Mouse (Mus musculus) embryonic facial prominence, embryonic 13.5 days (tissue): ENCODE data around the gene Ppm1d. TPM values are rescaled to one million over a fixed set of nuclear protein-coding genes. Genes with fewer than 3 reads are reported as not detected.

Experiments used
- ATAC-seq: fragments of 200-750 bp; cut with Nextera tagmentation; 2 replicates; pipeline ENCODE4 v1.8.0; 2017; ENCODE audit warnings: low read depth; ENCODE audit not compliant: insufficient number of reproducible peaks, insufficient read depth, low FRiP score, low TSS enrichment
- H3K27ac ChIP-seq: fragments of 300-500 bp; sonication (generic); 2 replicates; pipeline ENCODE4 v1.5.1; 2015; ENCODE audit warnings: moderate library complexity, mild to moderate bottlenecking, inconsistent platforms
- H3K27me3 ChIP-seq: fragments of 300-500 bp; sonication (generic); 2 replicates; pipeline ENCODE4 v1.6.1; 2015; ENCODE audit warnings: mild to moderate bottlenecking, inconsistent platforms
- H3K36me3 ChIP-seq: fragments of 300-500 bp; sonication (generic); 2 replicates; pipeline ENCODE4 v1.6.1; 2015; ENCODE audit warnings: mild to moderate bottlenecking, inconsistent platforms
- H3K4me1 ChIP-seq: fragments of 300-500 bp; sonication (generic); 2 replicates; pipeline ENCODE4 v1.6.1; 2015; ENCODE audit warnings: inconsistent platforms
- H3K4me2 ChIP-seq: fragments of 300-500 bp; sonication (generic); 2 replicates; pipeline ENCODE4 v1.6.1; 2015; ENCODE audit warnings: moderate library complexity, mild to moderate bottlenecking, inconsistent platforms
- H3K4me3 ChIP-seq: fragments of 300-500 bp; sonication (generic); 2 replicates; pipeline ENCODE4 v1.5.1; 2015; ENCODE audit warnings: mild to moderate bottlenecking, inconsistent platforms
- H3K9ac ChIP-seq: fragments of 300-500 bp; sonication (generic); 2 replicates; pipeline ENCODE4 v1.6.1; 2015; ENCODE audit warnings: mild to moderate bottlenecking, inconsistent platforms
- H3K9me3 ChIP-seq: fragments of 300-500 bp; sonication (generic); 2 replicates; pipeline ENCODE4 v1.6.1; 2016; ENCODE audit warnings: inconsistent platforms
- WGBS: fragments of 180-500 bp; shearing (Covaris S2); methylation state at CpG from one replicate; pipeline ENCODE4 v1.1.7; 2015; ENCODE audit warnings: mixed read lengths; 5-methylcytosine and 5-hydroxymethylcytosine counted together
- polyA plus RNA-seq: library from polyadenylated mRNA; unstranded; fragments of >200 nt; fragmentation: Nextera tagmentation; extraction: Ambion mirVana; gene quantifications from 2 replicates; pipeline ENCODE4 v1.2.1, GENCODE M21; 2015

The Ppm1d gene
- 17.2 and 19.5 TPM in 2 replicates for polyA plus RNA-seq

DNA sequence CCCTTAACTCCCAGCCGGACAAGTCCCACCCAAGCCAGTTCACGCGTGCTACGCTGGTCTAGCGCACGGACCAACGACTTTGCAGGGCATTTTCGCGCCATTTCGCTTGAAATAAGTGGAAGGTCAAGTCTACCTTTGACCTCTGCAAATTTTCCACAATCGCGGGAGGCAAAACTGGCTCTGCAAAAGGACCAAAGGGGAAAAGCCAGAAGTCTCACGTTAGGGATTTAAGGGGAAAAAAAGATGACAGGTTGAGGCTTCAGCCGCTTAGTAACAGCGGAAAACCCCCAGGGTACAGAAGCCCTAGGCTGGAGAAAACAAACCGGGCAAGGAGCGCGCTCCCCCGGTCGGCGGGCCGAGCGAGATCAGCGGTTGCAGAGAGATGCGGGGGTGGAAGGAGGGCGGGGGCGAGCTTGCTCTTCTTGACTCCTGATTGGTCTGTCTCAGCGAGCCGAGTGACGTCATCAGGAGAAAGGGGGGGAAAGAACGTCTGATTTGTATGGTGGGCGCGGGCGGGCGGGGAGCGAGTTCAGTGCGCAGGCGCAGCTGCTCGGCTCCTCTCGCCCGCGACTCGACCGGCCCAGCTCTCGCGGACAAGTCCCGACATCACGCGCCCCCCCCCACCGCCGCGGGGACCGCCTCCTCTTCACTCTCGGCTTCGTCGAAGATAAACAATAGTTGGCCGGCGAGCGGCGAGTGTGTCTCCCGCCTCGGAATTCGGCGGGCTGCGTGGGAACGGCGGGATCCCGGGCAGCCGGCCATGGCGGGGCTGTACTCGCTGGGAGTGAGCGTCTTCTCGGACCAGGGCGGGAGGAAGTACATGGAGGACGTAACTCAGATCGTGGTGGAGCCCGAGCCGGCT is at the start of gene Ppm1d:
TSS of gene Ppm1d (plus strand) at position 532 of the 862 bp plus-strand sequence.
- peak within 1 kb of the TSS; percentile 78 for H3K4me2 ChIP-seq
- H3K27me3 ChIP-seq = no peaks in the 10 kb centered on the region
- no peaks in the 10 kb centered on the region for H3K9me3 ChIP-seq
- H3K4me3 ChIP-seq = peak within 1 kb of the TSS; percentile 95
- WGBS = under 1% methylated on average over 77 of the region's 78 CpGs
- ATAC-seq = peak; percentile 93
- H3K36me3 ChIP-seq = peaks cover 11% of the 10 kb centered on the region
- peaks cover 15% of the 10 kb centered on the region for H3K4me1 ChIP-seq
- H3K9ac ChIP-seq = peak within 1 kb of the TSS; percentile 97
- peak within 1 kb of the TSS; percentile 91 for H3K27ac ChIP-seq

DNA sequence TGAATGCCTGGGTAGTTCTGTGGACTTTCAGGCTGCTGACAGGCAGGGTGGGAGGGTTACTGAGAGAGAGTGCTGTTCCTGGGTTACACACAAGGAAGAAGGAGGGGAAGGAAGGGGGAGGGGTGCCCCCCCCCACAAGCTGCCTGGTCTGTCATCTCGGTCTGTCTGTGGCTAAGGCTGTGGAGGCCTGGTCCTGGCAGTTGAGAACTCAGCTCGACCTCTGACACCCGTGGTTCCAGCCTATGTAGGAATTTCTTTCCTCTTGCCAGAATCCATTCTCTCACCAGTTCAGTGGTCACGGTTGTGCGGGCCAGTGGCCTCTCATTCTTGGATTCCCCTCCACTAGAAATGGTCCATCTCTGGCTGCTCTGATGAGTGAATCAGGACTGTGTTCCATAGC is 46.4 kb upstream of the Ppm1d start:
- H3K27me3 ChIP-seq = no peaks in the 10 kb centered on the region
- no peaks in the 10 kb centered on the region for H3K36me3 ChIP-seq
- no peak overlapping the region for H3K4me3 ChIP-seq
- no peak overlapping the region for H3K9ac ChIP-seq
- no peak overlapping the region for H3K27ac ChIP-seq
- H3K4me2 ChIP-seq = no peak overlapping the region
- ATAC-seq = no peak
- WGBS = 58% methylated on average over 5 of the region's 5 CpGs
- H3K4me1 ChIP-seq = no peaks in the 10 kb centered on the region
- H3K9me3 ChIP-seq = no peaks in the 10 kb centered on the region

DNA sequence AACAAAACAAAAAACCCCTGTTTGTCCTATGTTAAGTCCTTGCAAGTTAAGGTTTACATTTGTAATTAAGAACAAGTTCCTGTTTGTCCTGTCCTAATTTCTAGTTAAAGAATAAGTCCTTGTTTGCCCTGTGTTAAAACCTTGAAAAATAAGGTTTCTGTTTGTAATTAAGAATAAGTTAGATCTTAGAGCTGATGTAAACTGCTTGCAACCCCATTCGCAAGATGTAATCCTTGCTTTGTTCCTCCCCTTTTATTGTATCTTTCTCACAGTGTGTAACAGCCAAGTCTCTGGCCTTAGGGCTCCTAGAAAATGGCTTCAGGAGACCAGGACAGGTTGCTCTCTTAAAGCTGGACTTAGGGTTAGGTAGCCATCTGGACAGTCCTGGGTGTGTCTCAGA is 43.7 kb upstream of the Ppm1d start:
- H3K9me3 ChIP-seq = no peaks in the 10 kb centered on the region
- WGBS = 80% methylated on average over 1 of the region's 1 CpGs
- H3K27me3 ChIP-seq = no peaks in the 10 kb centered on the region
- ATAC-seq = no peak
- H3K9ac ChIP-seq = no peak overlapping the region
- no peak overlapping the region for H3K4me3 ChIP-seq
- H3K36me3 ChIP-seq = no peaks in the 10 kb centered on the region
- H3K4me2 ChIP-seq = no peak overlapping the region
- H3K27ac ChIP-seq = no peak overlapping the region
- no peaks in the 10 kb centered on the region for H3K4me1 ChIP-seq

DNA sequence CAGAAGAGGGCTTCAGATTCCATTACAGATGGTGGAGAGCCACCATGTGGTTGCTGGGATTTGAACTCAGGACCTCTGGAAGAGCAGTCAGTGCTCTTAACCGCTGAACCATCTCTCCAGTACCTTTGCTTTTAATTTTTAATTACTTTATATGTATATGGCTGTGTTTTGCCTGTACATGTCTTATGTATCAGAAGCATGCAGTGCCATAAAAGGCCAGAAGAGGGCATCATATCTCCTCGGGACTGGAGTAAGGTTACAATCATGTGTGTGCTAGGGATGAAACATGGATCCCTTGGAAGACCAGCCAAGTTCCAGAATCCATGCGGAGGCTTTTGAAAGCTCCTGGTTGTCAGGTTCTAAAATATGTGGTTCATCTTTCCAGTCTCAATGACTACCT is 40.4 kb upstream of the Ppm1d start:
- Histone ChIP-seq H3K4me3 (no peak overlapping the region), H3K4me2 (no peak overlapping the region), H3K27me3 (no peaks in the 10 kb centered on the region), H3K9ac (no peak overlapping the region), H3K27ac (no peak overlapping the region), H3K4me1 (no peaks in the 10 kb centered on the region), H3K9me3 (peaks cover 2% of the 10 kb centered on the region; the same call in 1 of the 2 replicates), H3K36me3 (no peaks in the 10 kb centered on the region)
- ATAC-seq = no peak
- WGBS = 53% methylated on average over 3 of the region's 3 CpGs

DNA sequence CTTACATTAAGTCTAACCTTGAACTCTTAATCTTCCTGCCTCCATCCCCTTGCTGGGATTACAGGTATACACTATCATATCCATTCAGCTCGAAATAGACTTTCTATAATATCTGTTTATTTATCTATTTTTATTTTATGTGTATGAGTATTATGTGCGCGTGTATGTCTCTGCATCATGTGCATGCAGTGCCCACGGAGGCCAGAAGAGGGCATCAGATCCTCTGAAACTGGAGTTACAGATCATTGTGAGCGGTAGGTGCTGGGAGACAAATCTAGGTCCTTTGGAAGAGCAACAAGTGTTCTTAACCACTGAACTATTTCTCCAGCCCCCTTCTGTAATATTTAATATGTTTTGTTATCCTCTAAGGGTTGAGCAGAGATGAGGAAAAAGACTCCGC is 37.7 kb upstream of the Ppm1d start:
- no peak overlapping the region for H3K27ac ChIP-seq
- no peak overlapping the region for H3K4me3 ChIP-seq
- peaks cover 2% of the 10 kb centered on the region; the same call in 1 of the 2 replicates for H3K9me3 ChIP-seq
- H3K4me2 ChIP-seq = no peak overlapping the region
- H3K27me3 ChIP-seq = no peaks in the 10 kb centered on the region
- H3K36me3 ChIP-seq = no peaks in the 10 kb centered on the region
- 69% methylated on average over 6 of the region's 6 CpGs for WGBS
- no peak overlapping the region for H3K9ac ChIP-seq
- no peak for ATAC-seq
- no peaks in the 10 kb centered on the region for H3K4me1 ChIP-seq

DNA sequence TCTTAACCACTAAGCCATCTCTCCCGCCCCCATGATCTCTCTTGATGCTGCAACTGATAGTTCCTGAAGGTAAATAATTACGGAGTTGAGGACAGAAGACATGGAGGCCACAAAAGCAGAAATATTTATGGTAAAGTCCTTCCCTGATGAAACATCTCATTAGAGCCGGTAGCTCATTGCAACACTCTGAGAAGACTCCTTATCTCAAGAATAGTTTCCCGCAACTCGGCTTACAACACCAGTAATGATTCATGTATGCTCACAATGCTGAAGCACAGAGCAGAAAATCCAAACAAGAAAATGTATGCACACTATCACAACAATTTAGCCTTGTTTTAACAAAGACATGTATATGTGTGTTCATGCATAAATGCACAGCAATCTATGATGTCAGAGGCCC is 35.9 kb upstream of the Ppm1d start:
- ATAC-seq = no peak
- Histone ChIP-seq H3K27me3 (no peaks in the 10 kb centered on the region), H3K9ac (no peak overlapping the region), H3K4me3 (no peak overlapping the region), H3K36me3 (no peaks in the 10 kb centered on the region), H3K4me1 (no peaks in the 10 kb centered on the region), H3K4me2 (no peak overlapping the region), H3K27ac (no peak overlapping the region), H3K9me3 (peaks cover 2% of the 10 kb centered on the region; the same call in 1 of the 2 replicates)
- 87% methylated on average over 5 of the region's 5 CpGs for WGBS

DNA sequence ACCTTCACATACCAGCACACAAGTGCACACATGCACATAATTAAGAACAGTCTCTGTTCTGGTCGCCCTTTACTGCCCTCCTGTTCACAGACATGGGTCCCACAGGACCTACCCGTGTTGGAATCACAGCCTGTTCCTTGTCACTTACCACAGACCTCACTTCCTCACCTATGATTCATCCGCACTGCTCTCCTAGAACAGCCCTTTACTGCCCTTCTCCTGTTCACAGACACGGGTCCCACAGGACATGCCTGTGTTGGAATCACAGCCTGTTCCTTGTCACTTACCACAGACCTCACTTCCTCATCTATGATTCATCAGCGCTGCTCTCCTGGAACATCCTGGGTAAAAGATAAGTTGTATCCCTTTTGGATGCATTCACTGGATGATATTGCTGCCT is 33.4 kb upstream of the Ppm1d start:
- Histone ChIP-seq H3K27ac (no peak overlapping the region), H3K4me2 (no peak overlapping the region), H3K9ac (no peak overlapping the region), H3K4me3 (no peak overlapping the region), H3K36me3 (no peaks in the 10 kb centered on the region), H3K27me3 (no peaks in the 10 kb centered on the region), H3K4me1 (no peaks in the 10 kb centered on the region), H3K9me3 (peaks cover 2% of the 10 kb centered on the region; the same call in 1 of the 2 replicates)
- no peak for ATAC-seq
- 60% methylated on average over 5 of the region's 5 CpGs for WGBS

DNA sequence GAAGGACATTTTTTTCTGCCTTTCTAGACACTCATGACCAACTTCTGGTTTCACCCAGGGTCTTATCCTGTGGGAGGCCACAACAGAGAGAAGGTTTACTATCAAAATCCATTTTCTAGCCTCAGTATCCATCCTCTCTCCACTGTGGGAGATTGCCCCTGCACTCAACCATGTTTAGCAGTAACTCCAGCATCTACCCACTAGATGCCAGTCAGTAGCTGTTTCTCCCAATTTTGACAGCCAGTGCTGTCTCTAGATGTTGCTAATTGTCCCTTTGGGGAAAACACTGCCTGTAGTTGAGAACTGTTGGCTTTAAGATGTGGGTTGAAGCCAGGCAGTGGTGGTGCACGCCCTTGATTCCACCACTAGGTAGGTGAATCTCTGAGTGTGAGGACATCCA is 32.9 kb upstream of the Ppm1d start:
- H3K36me3 ChIP-seq = no peaks in the 10 kb centered on the region
- H3K27ac ChIP-seq = no peak overlapping the region
- H3K4me1 ChIP-seq = no peaks in the 10 kb centered on the region
- peaks cover 2% of the 10 kb centered on the region; the same call in 1 of the 2 replicates for H3K9me3 ChIP-seq
- no peak overlapping the region for H3K9ac ChIP-seq
- ATAC-seq = no peak
- H3K27me3 ChIP-seq = no peaks in the 10 kb centered on the region
- 62% methylated on average over 1 of the region's 1 CpGs for whole genome bisulfite sequencing
- H3K4me3 ChIP-seq = no peak overlapping the region
- H3K4me2 ChIP-seq = no peak overlapping the region

DNA sequence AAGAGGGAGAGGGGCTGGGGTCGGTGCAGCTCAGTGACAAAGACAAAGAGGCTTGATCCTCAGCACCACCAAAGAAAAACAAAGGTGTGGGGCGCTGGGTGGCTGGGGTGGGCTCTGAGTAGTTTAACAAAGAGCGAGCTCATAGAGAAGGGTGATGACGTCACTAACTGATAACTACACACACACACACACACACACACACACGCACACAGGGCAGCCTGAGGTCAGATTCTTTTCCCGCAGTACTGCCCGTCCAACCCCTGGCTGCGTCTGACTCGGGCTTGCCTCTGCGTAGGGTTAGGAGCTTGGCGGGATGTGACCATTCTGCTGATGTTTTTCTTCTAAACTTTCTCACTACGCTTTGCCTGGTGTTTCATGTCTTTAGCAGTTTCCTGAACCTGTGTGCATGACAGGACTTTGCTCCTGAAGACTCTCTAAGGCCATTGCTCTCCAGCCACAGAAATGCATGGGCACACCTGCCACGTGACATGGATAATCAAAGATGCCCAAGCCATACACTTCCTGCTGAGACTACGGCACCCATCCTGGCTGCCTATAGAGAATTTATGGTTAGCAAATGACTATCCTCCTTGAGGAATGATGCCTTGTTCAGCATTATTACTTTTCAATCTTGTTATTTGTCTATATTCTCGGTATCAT is 29.7 kb upstream of the Ppm1d start:
- no peak overlapping the region for H3K27ac ChIP-seq
- H3K9me3 ChIP-seq = no peaks in the 10 kb centered on the region
- H3K4me1 ChIP-seq = no peaks in the 10 kb centered on the region
- no peaks in the 10 kb centered on the region for H3K27me3 ChIP-seq
- H3K9ac ChIP-seq = no peak overlapping the region
- no peak overlapping the region for H3K4me2 ChIP-seq
- 73% methylated on average over 15 of the region's 15 CpGs for WGBS
- H3K4me3 ChIP-seq = no peak overlapping the region
- no peak for ATAC-seq
- H3K36me3 ChIP-seq = no peaks in the 10 kb centered on the region

DNA sequence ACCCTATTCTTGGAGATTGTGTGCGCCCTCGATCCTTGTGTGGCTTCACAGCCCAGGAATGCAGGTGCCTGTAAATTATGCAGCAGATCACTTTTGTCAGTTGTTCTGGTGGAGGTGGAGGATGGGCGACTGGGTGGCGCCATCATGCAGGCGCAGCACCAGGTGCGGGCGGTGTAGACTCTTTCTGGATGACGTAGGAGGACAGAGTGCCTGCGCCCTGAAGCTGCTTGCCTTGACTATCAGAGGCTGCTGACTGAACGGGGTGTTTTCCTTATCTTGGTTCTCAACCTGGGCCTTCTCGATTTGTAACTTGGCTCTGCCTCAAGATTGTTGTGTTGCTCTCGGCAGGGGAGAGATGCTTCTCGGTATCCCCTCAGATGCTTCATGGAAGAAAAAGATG is 13.1 kb upstream of the Ppm1d start:
- Histone ChIP-seq H3K9ac (no peak overlapping the region), H3K4me2 (no peak overlapping the region), H3K27me3 (no peaks in the 10 kb centered on the region), H3K4me3 (no peak overlapping the region), H3K36me3 (no peaks in the 10 kb centered on the region), H3K9me3 (no peaks in the 10 kb centered on the region), H3K27ac (no peak overlapping the region), H3K4me1 (no peaks in the 10 kb centered on the region)
- 71% methylated on average over 13 of the region's 13 CpGs for WGBS
- ATAC-seq = no peak

DNA sequence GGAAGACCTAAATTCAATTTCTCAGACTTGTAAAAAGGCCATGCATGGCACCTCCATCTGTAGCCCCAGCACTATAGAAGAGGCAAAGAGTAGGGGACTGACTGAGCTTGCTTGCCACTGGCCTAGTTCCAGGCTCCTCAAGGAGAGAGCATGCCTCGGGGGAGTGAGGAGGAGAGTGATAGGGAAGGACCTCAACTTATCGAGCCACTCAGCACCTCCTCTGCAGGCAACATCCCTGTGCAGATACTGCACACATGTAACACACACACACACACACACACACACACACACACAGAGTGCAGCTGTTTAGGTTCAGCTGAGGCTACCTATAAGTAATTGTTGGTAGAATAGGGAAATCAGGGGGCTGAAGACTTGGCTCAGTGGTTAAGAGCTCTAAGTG is 11.2 kb upstream of the Ppm1d start:
- H3K4me3 ChIP-seq = no peak overlapping the region
- no peak overlapping the region for H3K27ac ChIP-seq
- H3K27me3 ChIP-seq = no peaks in the 10 kb centered on the region
- no peaks in the 10 kb centered on the region for H3K36me3 ChIP-seq
- ATAC-seq = no peak
- no peaks in the 10 kb centered on the region for H3K4me1 ChIP-seq
- no peak overlapping the region for H3K4me2 ChIP-seq
- no peaks in the 10 kb centered on the region for H3K9me3 ChIP-seq
- WGBS = 71% methylated on average over 2 of the region's 2 CpGs
- no peak overlapping the region for H3K9ac ChIP-seq

DNA sequence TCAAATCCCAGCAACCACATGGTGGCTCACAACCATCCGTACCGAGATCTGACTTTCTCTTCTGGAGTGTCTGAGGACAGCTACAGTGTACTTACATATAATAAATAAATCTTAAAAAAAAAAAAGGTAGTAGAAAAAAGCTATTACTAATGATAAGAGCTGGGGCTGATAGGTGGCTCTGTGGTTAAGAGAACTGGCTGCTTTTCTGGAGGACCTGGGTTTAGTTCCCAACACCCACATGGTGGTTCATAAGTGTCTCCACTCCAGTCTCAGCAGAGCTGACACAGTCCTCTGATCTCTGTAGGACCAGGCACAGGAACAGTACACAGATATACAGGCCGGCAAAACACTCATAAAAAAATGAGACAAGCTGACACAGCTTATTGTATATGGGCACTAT is 9.9 kb upstream of the Ppm1d start:
- H3K4me2 ChIP-seq = no peak overlapping the region
- WGBS = 91% methylated on average over 3 of the region's 3 CpGs
- no peak overlapping the region for H3K9ac ChIP-seq
- H3K4me3 ChIP-seq = no peak overlapping the region
- H3K36me3 ChIP-seq = no peaks in the 10 kb centered on the region
- H3K9me3 ChIP-seq = no peaks in the 10 kb centered on the region
- no peaks in the 10 kb centered on the region for H3K27me3 ChIP-seq
- no peak for ATAC-seq
- no peak overlapping the region for H3K27ac ChIP-seq
- H3K4me1 ChIP-seq = no peaks in the 10 kb centered on the region
